In genomic region chr4:82183974-82184373, GRCm38 (mm10) we compare ENCODE assay signal across 33 mouse cellular contexts.
A peak's percentile ranks its signal among the peaks of the same experiment; 100 is the strongest.
DNase-seq lines count a peak whose midpoint lies in the region; ATAC-seq and TF ChIP-seq lines count a peak whose summit lies in the region.
"Had no signal": no experiment of that assay in that cellular context is flagged by ENCODE, and none has a peak within 500 bp of the region (broad histone marks: within the 10 kb centered on the region; RNA-seq: fewer than 3 reads in every experiment).

No protein-coding gene starts in this region.

- no peak overlapping the region for H3K4me2 ChIP-seq in intestine, postnatal 0 days (replicated peaks; ENCODE audit: low read depth)
- H3K4me2 ChIP-seq in intestine, embryonic 16.5 days (ENCODE audit: low read depth, low read length), result no peak overlapping the region
- H3K4me2 ChIP-seq in CH12.LX (ENCODE audit: insufficient read depth, low read depth, poor library complexity, severe bottlenecking), result no peak overlapping the region
- no peak overlapping the region for H3K4me2 ChIP-seq in forebrain, embryonic 14.5 days (ENCODE audit: low read length)
- no peak overlapping the region for H3K4me2 ChIP-seq in forebrain, embryonic 16.5 days (ENCODE audit: low read length)
- H3K4me2 ChIP-seq: embryonic facial prominence, embryonic 13.5 days; heart, embryonic 13.5 days; hindbrain, embryonic 12.5 days; intestine, embryonic 15.5 days; limb, embryonic 12.5 days; liver, embryonic 15.5 days; lung, embryonic 14.5 days; midbrain, embryonic 12.5 days; neural tube, embryonic 12.5 days had no signal

- dilution Hi-C loops in CH12.LX (cut with MboI; ENCODE audit: extremely low pct_ligation_motif_present, extremely low pct_unique_long_range_greater_than_20kb, low sequenced_read_pairs), result no loop called here

- H3K4me3 ChIP-seq in intestine, postnatal 0 days (ENCODE audit: low read depth, low read length), result no peak overlapping the region
- no peak overlapping the region for H3K4me3 ChIP-seq in intestine, embryonic 16.5 days (ENCODE audit: low read length)
- H3K4me3 ChIP-seq in CH12.LX (replicated peaks in 1 of 3; ENCODE audit: low read depth in 2 of 3, low read length in 2 of 3, poor library complexity in 1 of 3), result no peak overlapping the region
- H3K4me3 ChIP-seq in forebrain, embryonic 14.5 days (ENCODE audit: low read depth, low read length), result no peak overlapping the region
- H3K4me3 ChIP-seq in forebrain, embryonic 16.5 days (replicated peaks; ENCODE audit: low read length), result no peak overlapping the region
- H3K4me3 ChIP-seq: embryonic facial prominence, embryonic 13.5 days; forebrain, embryonic 10.5 days; heart, embryonic 13.5 days; hindbrain, embryonic 12.5 days; intestine, embryonic 15.5 days; left cerebral cortex, adult 2 months; limb, embryonic 12.5 days; liver, embryonic 15.5 days; midbrain, embryonic 12.5 days; myocyte; neural tube, embryonic 12.5 days had no signal

- no peak overlapping the region for H3K27ac ChIP-seq in intestine, postnatal 0 days (ENCODE audit: low read depth, low read length)
- H3K27ac ChIP-seq in intestine, embryonic 16.5 days (ENCODE audit: low read length), result no peak overlapping the region
- H3K27ac ChIP-seq in CH12.LX (ENCODE audit: insufficient read depth, low read depth), result no peak overlapping the region
- no peak overlapping the region for H3K27ac ChIP-seq in forebrain, embryonic 14.5 days (ENCODE audit: low read depth, low read length)
- H3K27ac ChIP-seq in forebrain, embryonic 16.5 days (ENCODE audit: low read length), result no peak overlapping the region
- H3K27ac ChIP-seq: embryonic facial prominence, embryonic 13.5 days; forebrain, embryonic 10.5 days; heart, embryonic 13.5 days; hindbrain, embryonic 12.5 days; hindbrain, postnatal 0 days; intestine, embryonic 15.5 days; left cerebral cortex, adult 2 months; limb, embryonic 12.5 days; liver, embryonic 15.5 days; midbrain, embryonic 12.5 days; neural tube, embryonic 12.5 days had no signal

- 87% methylated on average over 1 of the region's 1 CpGs for WGBS in intestine, postnatal 0 days
- 90% methylated on average over 1 of the region's 1 CpGs for WGBS in intestine, embryonic 16.5 days
- WGBS in forebrain, embryonic 14.5 days, result 95% methylated on average over 1 of the region's 1 CpGs
- WGBS in forebrain, embryonic 16.5 days, result 90% methylated on average over 1 of the region's 1 CpGs

- peak; percentile 6; the same call in 1 of the 2 replicates for TF ChIP-seq CTCF in intestine, postnatal 0 days (IDR thresholded peaks at IDR 0.05; ENCODE audit: low read depth)
- peak; percentile 19 to 65; a peak in 3 of 4 replicates for TF ChIP-seq CTCF in CH12.LX (conservative IDR thresholded peaks at IDR 0.05 in 1 of 2, IDR thresholded peaks at IDR 0.05 in 1 of 2; ENCODE audit: low read depth in 2 of 2, low read length in 2 of 2)

- no peak for TF ChIP-seq POLR2A in CH12.LX (IDR thresholded peaks at IDR 0.05; ENCODE audit: low read depth, low read length)

- no peaks in the 10 kb centered on the region for H3K4me1 ChIP-seq in intestine, postnatal 0 days (replicated peaks; ENCODE audit: control insufficient read depth, insufficient read depth, low read length)
- no peaks in the 10 kb centered on the region for H3K4me1 ChIP-seq in intestine, embryonic 16.5 days (ENCODE audit: control insufficient read depth, insufficient read depth, low read length)
- H3K4me1 ChIP-seq in CH12.LX (ENCODE audit: control insufficient read depth in 1 of 2, insufficient read depth in 2 of 2), result peaks cover 4 to 7% of the 10 kb centered on the region in 2 experiments; a peak in 3 of 4 replicates
- H3K4me1 ChIP-seq in forebrain, embryonic 14.5 days (ENCODE audit: control insufficient read depth, insufficient read depth, low read length), result no peaks in the 10 kb centered on the region
- H3K4me1 ChIP-seq in forebrain, embryonic 16.5 days (replicated peaks; ENCODE audit: control insufficient read depth, insufficient read depth, low read length), result no peaks in the 10 kb centered on the region
- H3K4me1 ChIP-seq: embryonic facial prominence, embryonic 13.5 days; forebrain, embryonic 10.5 days; heart, embryonic 13.5 days; hindbrain, embryonic 12.5 days; intestine, embryonic 15.5 days; limb, embryonic 12.5 days; liver, embryonic 15.5 days; midbrain, embryonic 12.5 days; neural tube, embryonic 12.5 days had no signal

- ATAC-seq in intestine, postnatal 0 days, result no peak
- ATAC-seq in intestine, embryonic 16.5 days, result no peak
- no peak for ATAC-seq in forebrain, embryonic 14.5 days
- ATAC-seq in forebrain, embryonic 16.5 days, result no peak
- ATAC-seq: forebrain, postnatal 0 days; hindbrain, postnatal 0 days; intestine, embryonic 15.5 days had no signal

- TF ChIP-seq RAD21 in CH12.LX (IDR thresholded peaks at IDR 0.05; ENCODE audit: low read depth, low read length), result peak; percentile 73

- no peak for TF ChIP-seq EP300 in CH12.LX (IDR thresholded peaks at IDR 0.05; ENCODE audit: low read length)

- H3K36me3 ChIP-seq in intestine, postnatal 0 days (ENCODE audit: control insufficient read depth, insufficient read depth), result no peaks in the 10 kb centered on the region
- no peaks in the 10 kb centered on the region for H3K36me3 ChIP-seq in intestine, embryonic 16.5 days (ENCODE audit: control insufficient read depth, insufficient read depth, low read length)
- H3K36me3 ChIP-seq in CH12.LX (replicated peaks in 1 of 2; ENCODE audit: control insufficient read depth in 1 of 2, insufficient read depth in 1 of 2, low read length in 1 of 2), result no peaks in the 10 kb centered on the region
- H3K36me3 ChIP-seq in forebrain, embryonic 14.5 days (ENCODE audit: control insufficient read depth, insufficient read depth, low read length), result no peaks in the 10 kb centered on the region
- H3K36me3 ChIP-seq in forebrain, embryonic 16.5 days (ENCODE audit: control insufficient read depth, insufficient read depth), result no peaks in the 10 kb centered on the region
- H3K36me3 ChIP-seq: embryonic facial prominence, embryonic 13.5 days; forebrain, embryonic 10.5 days; heart, embryonic 13.5 days; hindbrain, embryonic 12.5 days; intestine, embryonic 15.5 days; limb, embryonic 12.5 days; liver, embryonic 15.5 days; midbrain, embryonic 12.5 days; neural tube, embryonic 12.5 days had no signal

- in situ Hi-C loops in CH12.LX (cut with MboI; ENCODE audit: low pct_ligation_motif_present, low pct_unique_long_range_greater_than_20kb, low sequenced_read_pairs), result no loop called here

- no peaks in the 10 kb centered on the region for H3K9me3 ChIP-seq in intestine, postnatal 0 days (ENCODE audit: control insufficient read depth)
- no peaks in the 10 kb centered on the region for H3K9me3 ChIP-seq in intestine, embryonic 16.5 days (ENCODE audit: control insufficient read depth, low read length)
- H3K9me3 ChIP-seq in CH12.LX (replicated peaks; ENCODE audit: low read length), result no peaks in the 10 kb centered on the region
- no peaks in the 10 kb centered on the region for H3K9me3 ChIP-seq in forebrain, embryonic 14.5 days (replicated peaks; ENCODE audit: control insufficient read depth, low read length)
- no peaks in the 10 kb centered on the region for H3K9me3 ChIP-seq in forebrain, embryonic 16.5 days (ENCODE audit: control insufficient read depth, low read length)
- H3K9me3 ChIP-seq: embryonic facial prominence, embryonic 13.5 days; forebrain, embryonic 10.5 days; heart, embryonic 13.5 days; hindbrain, embryonic 12.5 days; intestine, embryonic 15.5 days; limb, embryonic 12.5 days; liver, embryonic 15.5 days; midbrain, embryonic 12.5 days; neural tube, embryonic 12.5 days had no signal

- H3K9ac ChIP-seq in intestine, postnatal 0 days (ENCODE audit: low read depth, low read length), result no peak overlapping the region
- H3K9ac ChIP-seq in intestine, embryonic 16.5 days (ENCODE audit: low read depth, low read length), result no peak overlapping the region
- no peak overlapping the region for H3K9ac ChIP-seq in CH12.LX (ENCODE audit: insufficient read depth, low read depth)
- H3K9ac ChIP-seq in forebrain, embryonic 14.5 days (ENCODE audit: low read length), result no peak overlapping the region
- no peak overlapping the region for H3K9ac ChIP-seq in forebrain, embryonic 16.5 days (replicated peaks; ENCODE audit: low read depth, low read length)
- H3K9ac ChIP-seq: embryonic facial prominence, embryonic 13.5 days; forebrain, postnatal 0 days; heart, embryonic 13.5 days; hindbrain, embryonic 12.5 days; intestine, embryonic 15.5 days; limb, embryonic 12.5 days; liver, embryonic 15.5 days; lung, embryonic 14.5 days; midbrain, embryonic 12.5 days; neural tube, embryonic 12.5 days had no signal

- H3K27me3 ChIP-seq in intestine, postnatal 0 days (replicated peaks; ENCODE audit: control insufficient read depth, insufficient read depth, low read length), result no peaks in the 10 kb centered on the region
- no peaks in the 10 kb centered on the region for H3K27me3 ChIP-seq in intestine, embryonic 16.5 days (replicated peaks; ENCODE audit: control insufficient read depth, insufficient read depth, low read length)
- H3K27me3 ChIP-seq in CH12.LX (replicated peaks), result no peaks in the 10 kb centered on the region
- no peaks in the 10 kb centered on the region for H3K27me3 ChIP-seq in forebrain, embryonic 14.5 days (replicated peaks; ENCODE audit: control insufficient read depth, insufficient read depth, low read length)
- no peaks in the 10 kb centered on the region for H3K27me3 ChIP-seq in forebrain, embryonic 16.5 days (replicated peaks; ENCODE audit: control insufficient read depth, insufficient read depth, low read length)
- H3K27me3 ChIP-seq: embryonic facial prominence, embryonic 13.5 days; heart, embryonic 13.5 days; hindbrain, embryonic 12.5 days; intestine, embryonic 15.5 days; limb, embryonic 12.5 days; liver, embryonic 15.5 days; midbrain, embryonic 12.5 days; neural tube, embryonic 12.5 days had no signal

- no peak for DNase-seq in CH12.LX (ENCODE audit: extremely low read depth)
- peak; percentile 53 for DNase-seq in NIH3T3 (ENCODE audit: low read depth)
- no peak for DNase-seq in forebrain, embryonic 14.5 days (ENCODE audit: low spot score)
- DNase-seq in spleen, postnatal 36 days (ENCODE audit: low spot score in 2 of 2), result no peak
- DNase-seq: adrenal gland, postnatal 14 days; cerebellum, adult 11 months; cerebellum, adult 9-11 months; forebrain, postnatal 0 days; gastrocnemius, postnatal 10 days; heart, adult 18-20 months; kidney, adult 9 months; kidney, postnatal 14 days; lung, postnatal 36 days; right cerebral cortex, adult 18-20 months; spleen, adult 18-20 months; thymus, adult 2 months; thymus, postnatal 4 days had no signal

- H3K79me2 ChIP-seq in CH12.LX (replicated peaks; ENCODE audit: control insufficient read depth, extremely low read depth, insufficient read depth, poor library complexity, severe bottlenecking), result no peaks in the 10 kb centered on the region

TF ChIP-seq in CH12.LX, 34 proteins besides CTCF, POLR2A, EP300 and RAD21 (continues in another document):
- TF ChIP-seq PAX5 (IDR thresholded peaks at IDR 0.05; ENCODE audit: low read length) (no peak), ZC3H11A (IDR thresholded peaks at IDR 0.05; ENCODE audit: low read depth, low read length) (peak; percentile 16; the same call in 1 of the 2 replicates), ETS1 (conservative IDR thresholded peaks at IDR 0.05; ENCODE audit: low read depth, low read length) (no peak), SMC3 (IDR thresholded peaks at IDR 0.05; ENCODE audit: low read depth, low read length) (peak; percentile 78), RCOR1 (conservative IDR thresholded peaks at IDR 0.05; ENCODE audit: low read depth, low read length) (no peak), CHD1 (IDR thresholded peaks at IDR 0.05; ENCODE audit: low read depth, low read length) (no peak)
